Mouse (Mus musculus): ENCODE results near the gene Olfr1394. TPM values are rescaled to one million over a fixed set of nuclear protein-coding genes. Genes with fewer than 3 reads are reported as not detected.

The Olfr1394 gene
- polyA plus RNA-seq (2015; fragmentation: Nextera tagmentation; extraction: Ambion mirVana), result not detected in 2 replicates

DNA sequence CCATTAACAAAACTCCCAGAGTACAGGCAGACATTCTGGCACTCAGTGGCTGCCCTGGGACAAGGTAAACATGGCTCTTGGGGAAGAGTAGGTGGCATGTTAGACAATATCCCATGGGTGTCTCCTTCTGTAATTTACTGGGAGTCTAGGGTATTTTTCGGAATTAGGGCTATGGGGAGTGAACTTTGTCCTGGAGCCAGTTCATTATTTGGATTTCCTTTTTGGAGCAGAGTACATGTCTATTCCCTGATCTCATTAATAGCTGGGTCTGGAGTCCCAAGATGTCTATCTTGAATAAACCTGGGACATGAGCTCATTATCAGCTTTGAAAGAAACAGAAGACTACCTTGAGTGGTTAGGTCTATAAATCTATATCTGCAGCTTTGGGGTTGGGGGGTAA, at the start of gene Olfr1394:
TSS of gene Olfr1394 (plus strand) at position 301 of the 400 bp plus-strand sequence.
- H3K9me3 ChIP-seq (replicated peaks; ENCODE audit: control insufficient read depth, low read length, poor library complexity, severe bottlenecking), result no peaks in the 10 kb centered on the region
- 83% methylated on average over 1 of the region's 1 CpGs for WGBS
- H3K9ac ChIP-seq (ENCODE audit: low read depth, low read length), result no peak within 1 kb of the TSS
- no peak within 1 kb of the TSS for H3K27ac ChIP-seq (ENCODE audit: low read length)
- H3K4me2 ChIP-seq (ENCODE audit: low read length), result no peak within 1 kb of the TSS
- H3K27me3 ChIP-seq (ENCODE audit: control insufficient read depth, insufficient read depth, low read depth, low read length), result no peaks in the 10 kb centered on the region
- H3K4me1 ChIP-seq (ENCODE audit: control insufficient read depth, insufficient read depth, low read length), result no peaks in the 10 kb centered on the region
- no peak for ATAC-seq
- H3K36me3 ChIP-seq (ENCODE audit: control insufficient read depth, insufficient read depth, low read length), result no peaks in the 10 kb centered on the region
- no peak within 1 kb of the TSS for H3K4me3 ChIP-seq (ENCODE audit: low read depth, low read length)

- Histone ChIP-seq H3K27ac (ENCODE audit: low read length) (no peak overlapping the region), H3K36me3 (ENCODE audit: control insufficient read depth, insufficient read depth, low read length) (no peaks in the 10 kb centered on the region), H3K9ac (ENCODE audit: low read depth, low read length) (no peak overlapping the region), H3K4me1 (ENCODE audit: control insufficient read depth, insufficient read depth, low read length) (no peaks in the 10 kb centered on the region), H3K4me2 (ENCODE audit: low read length) (no peak overlapping the region), H3K9me3 (replicated peaks; ENCODE audit: control insufficient read depth, low read length, poor library complexity, severe bottlenecking) (no peaks in the 10 kb centered on the region), H3K4me3 (ENCODE audit: low read depth, low read length) (no peak overlapping the region), H3K27me3 (ENCODE audit: control insufficient read depth, insufficient read depth, low read depth, low read length) (no peaks in the 10 kb centered on the region)
- WGBS, result 57% methylated on average over 1 of the region's 1 CpGs
- no peak for ATAC-seq
Observed at GRCm38 (mm10) chr11:49105752-49106151, 48.4 kb upstream of the Olfr1394 start.

- ATAC-seq, result no peak
- H3K4me3 ChIP-seq (ENCODE audit: low read depth, low read length), result no peak overlapping the region
- 67% methylated on average over 10 of the region's 10 CpGs for WGBS
- no peaks in the 10 kb centered on the region for H3K4me1 ChIP-seq (ENCODE audit: control insufficient read depth, insufficient read depth, low read length)
- no peaks in the 10 kb centered on the region for H3K9me3 ChIP-seq (replicated peaks; ENCODE audit: control insufficient read depth, low read length, poor library complexity, severe bottlenecking)
- no peak overlapping the region for H3K4me2 ChIP-seq (ENCODE audit: low read length)
- H3K27me3 ChIP-seq (ENCODE audit: control insufficient read depth, insufficient read depth, low read depth, low read length), result no peaks in the 10 kb centered on the region
- no peak overlapping the region for H3K9ac ChIP-seq (ENCODE audit: low read depth, low read length)
- no peaks in the 10 kb centered on the region for H3K36me3 ChIP-seq (ENCODE audit: control insufficient read depth, insufficient read depth, low read length)
- H3K27ac ChIP-seq (ENCODE audit: low read length), result no peak overlapping the region
Observed at GRCm38 (mm10) chr11:49107650-49108537, 46.3 kb upstream of the Olfr1394 start.

DNA sequence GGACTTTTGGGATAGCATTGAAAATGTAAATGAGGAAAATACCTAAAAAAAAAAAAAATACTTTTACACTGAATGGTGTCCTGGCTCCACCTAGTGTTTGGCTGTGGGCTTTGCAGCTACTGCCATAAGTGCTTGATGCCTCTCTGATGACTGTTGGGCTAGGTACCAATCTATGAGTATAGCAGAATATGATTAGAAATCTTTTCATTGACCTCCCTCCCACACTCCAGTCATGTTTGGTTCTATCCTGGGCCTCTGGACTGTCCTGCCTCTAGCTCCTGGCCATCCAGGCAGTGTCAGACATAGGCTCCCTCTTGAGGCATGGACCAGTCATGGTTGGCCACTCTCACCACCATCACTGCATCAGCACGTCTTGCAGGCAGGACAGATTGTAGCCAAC, 45.3 kb upstream of the Olfr1394 start:
- Histone ChIP-seq H3K4me2 (ENCODE audit: low read length) (no peak overlapping the region), H3K4me3 (ENCODE audit: low read depth, low read length) (no peak overlapping the region), H3K27me3 (ENCODE audit: control insufficient read depth, insufficient read depth, low read depth, low read length) (no peaks in the 10 kb centered on the region), H3K36me3 (ENCODE audit: control insufficient read depth, insufficient read depth, low read length) (no peaks in the 10 kb centered on the region), H3K27ac (ENCODE audit: low read length) (no peak overlapping the region), H3K9me3 (replicated peaks; ENCODE audit: control insufficient read depth, low read length, poor library complexity, severe bottlenecking) (no peaks in the 10 kb centered on the region), H3K9ac (ENCODE audit: low read depth, low read length) (no peak overlapping the region), H3K4me1 (ENCODE audit: control insufficient read depth, insufficient read depth, low read length) (no peaks in the 10 kb centered on the region)
- ATAC-seq, result no peak
- 53% methylated on average over 1 of the region's 1 CpGs for WGBS

DNA sequence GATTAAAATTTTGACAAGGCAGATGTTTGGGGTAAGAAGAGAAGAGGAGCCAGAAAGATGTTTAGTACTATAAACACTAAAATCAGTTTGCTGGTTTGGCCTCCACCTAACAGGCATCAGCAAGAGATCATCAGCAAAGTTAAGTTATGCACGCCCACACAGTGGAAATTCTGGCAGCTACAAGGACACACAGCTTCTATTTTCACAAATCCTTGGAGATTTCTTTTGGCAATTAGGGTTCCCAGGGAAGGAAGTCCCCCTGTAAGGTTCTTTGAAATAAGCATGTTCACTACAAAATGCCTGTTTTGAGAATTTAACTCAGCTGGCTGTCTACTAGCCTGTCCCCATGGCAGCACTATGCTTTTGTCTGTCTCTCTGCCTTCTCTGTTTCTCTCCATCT, 43.2 kb upstream of the Olfr1394 start:
- Histone ChIP-seq H3K9ac (ENCODE audit: low read depth, low read length) (no peak overlapping the region), H3K36me3 (ENCODE audit: control insufficient read depth, insufficient read depth, low read length) (no peaks in the 10 kb centered on the region), H3K27me3 (ENCODE audit: control insufficient read depth, insufficient read depth, low read depth, low read length) (no peaks in the 10 kb centered on the region), H3K4me2 (ENCODE audit: low read length) (no peak overlapping the region), H3K4me3 (ENCODE audit: low read depth, low read length) (no peak overlapping the region), H3K9me3 (replicated peaks; ENCODE audit: control insufficient read depth, low read length, poor library complexity, severe bottlenecking) (no peaks in the 10 kb centered on the region), H3K27ac (ENCODE audit: low read length) (no peak overlapping the region), H3K4me1 (ENCODE audit: control insufficient read depth, insufficient read depth, low read length) (no peaks in the 10 kb centered on the region)
- WGBS, result 74% methylated on average over 1 of the region's 1 CpGs
- ATAC-seq, result no peak

GRCm38 (mm10) chr11:49112624-49113219, 41.5 kb upstream of the Olfr1394 start:
- ATAC-seq, result no peak
- Histone ChIP-seq H3K9ac (ENCODE audit: low read depth, low read length) (no peak overlapping the region), H3K36me3 (ENCODE audit: control insufficient read depth, insufficient read depth, low read length) (no peaks in the 10 kb centered on the region), H3K4me3 (ENCODE audit: low read depth, low read length) (no peak overlapping the region), H3K4me1 (ENCODE audit: control insufficient read depth, insufficient read depth, low read length) (no peaks in the 10 kb centered on the region), H3K9me3 (replicated peaks; ENCODE audit: control insufficient read depth, low read length, poor library complexity, severe bottlenecking) (no peaks in the 10 kb centered on the region), H3K27ac (ENCODE audit: low read length) (no peak overlapping the region), H3K4me2 (ENCODE audit: low read length) (no peak overlapping the region), H3K27me3 (ENCODE audit: control insufficient read depth, insufficient read depth, low read depth, low read length) (no peaks in the 10 kb centered on the region)
- 93% methylated on average over 6 of the region's 6 CpGs for WGBS

- Histone ChIP-seq H3K27ac (ENCODE audit: low read length) (no peak overlapping the region), H3K9ac (ENCODE audit: low read depth, low read length) (no peak overlapping the region), H3K4me2 (ENCODE audit: low read length) (no peak overlapping the region), H3K9me3 (replicated peaks; ENCODE audit: control insufficient read depth, low read length, poor library complexity, severe bottlenecking) (no peaks in the 10 kb centered on the region), H3K4me1 (ENCODE audit: control insufficient read depth, insufficient read depth, low read length) (no peaks in the 10 kb centered on the region), H3K36me3 (ENCODE audit: control insufficient read depth, insufficient read depth, low read length) (no peaks in the 10 kb centered on the region), H3K4me3 (ENCODE audit: low read depth, low read length) (no peak overlapping the region), H3K27me3 (ENCODE audit: control insufficient read depth, insufficient read depth, low read depth, low read length) (no peaks in the 10 kb centered on the region)
- 90% methylated on average over 2 of the region's 2 CpGs for WGBS
- ATAC-seq, result no peak
Observed at GRCm38 (mm10) chr11:49114158-49114557, 40.0 kb upstream of the Olfr1394 start.

- H3K4me2 ChIP-seq (ENCODE audit: low read length), result no peak within 1 kb of the TSS
- no peaks in the 10 kb centered on the region for H3K9me3 ChIP-seq (replicated peaks; ENCODE audit: control insufficient read depth, low read length, poor library complexity, severe bottlenecking)
- no peaks in the 10 kb centered on the region for H3K36me3 ChIP-seq (ENCODE audit: control insufficient read depth, insufficient read depth, low read length)
Observed at GRCm38 (mm10) chr11:49114774-49115173, 39.4 kb upstream of the Olfr1394 start, which contains the start of gene Olfr1396. Gene Olfr1396 (minus strand): TSS chr11:49114874.

DNA sequence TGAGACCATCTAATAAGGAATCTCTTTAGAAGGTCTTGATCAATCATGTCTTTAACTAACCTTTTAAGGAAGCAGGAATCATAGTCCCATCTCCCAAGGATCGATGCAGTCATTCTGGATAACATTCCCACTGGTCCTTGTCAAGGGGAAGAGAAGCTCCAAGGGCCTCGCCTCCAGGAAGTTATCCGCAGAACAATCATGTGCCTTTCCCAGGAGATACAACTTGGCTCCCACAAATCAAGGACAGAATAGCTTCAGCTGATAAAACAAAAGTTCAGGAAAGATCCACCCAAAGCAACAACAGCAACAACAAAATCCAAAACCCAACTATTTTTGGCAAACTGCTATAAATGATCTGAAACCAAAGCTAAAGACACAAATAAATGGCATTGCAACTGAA, 34.5 kb upstream of the Olfr1394 start:
- no peaks in the 10 kb centered on the region for H3K36me3 ChIP-seq (ENCODE audit: control insufficient read depth, insufficient read depth, low read length)
- no peak overlapping the region for H3K9ac ChIP-seq (ENCODE audit: low read depth, low read length)
- no peak for ATAC-seq
- H3K27me3 ChIP-seq (ENCODE audit: control insufficient read depth, insufficient read depth, low read depth, low read length), result no peaks in the 10 kb centered on the region
- no peak overlapping the region for H3K4me2 ChIP-seq (ENCODE audit: low read length)
- H3K4me3 ChIP-seq (ENCODE audit: low read depth, low read length), result no peak overlapping the region
- no peaks in the 10 kb centered on the region for H3K9me3 ChIP-seq (replicated peaks; ENCODE audit: control insufficient read depth, low read length, poor library complexity, severe bottlenecking)
- no peaks in the 10 kb centered on the region for H3K4me1 ChIP-seq (ENCODE audit: control insufficient read depth, insufficient read depth, low read length)
- 90% methylated on average over 3 of the region's 3 CpGs for WGBS
- no peak overlapping the region for H3K27ac ChIP-seq (ENCODE audit: low read length)

More at GRCm38 (mm10) chr11:49114774-49115173, 39.4 kb upstream of the Olfr1394 start, which contains the start of gene Olfr1396:
- no peak for ATAC-seq
- Histone ChIP-seq H3K4me3 (ENCODE audit: low read depth, low read length) (no peak within 1 kb of the TSS), H3K9ac (ENCODE audit: low read depth, low read length) (no peak within 1 kb of the TSS), H3K27me3 (ENCODE audit: control insufficient read depth, insufficient read depth, low read depth, low read length) (no peaks in the 10 kb centered on the region), H3K4me1 (ENCODE audit: control insufficient read depth, insufficient read depth, low read length) (no peaks in the 10 kb centered on the region), H3K27ac (ENCODE audit: low read length) (no peak within 1 kb of the TSS)
